Mouse (Mus musculus) adrenal gland, postnatal 0 days (tissue): ENCODE data around the gene H2-M10.1. TPM values are rescaled to one million over a fixed set of nuclear protein-coding genes. Genes with fewer than 3 reads are reported as not detected.

Source experiments
- polyA plus RNA-seq: library from polyadenylated mRNA; unstranded; fragments of >200 nt; fragmentation: Nextera tagmentation; extraction: Ambion mirVana; gene quantifications from 2 replicates; pipeline ENCODE4 v1.2.1, GENCODE M21; 2015

The H2-M10.1 gene
- polyA plus RNA-seq = not detected in 2 replicates

DNA sequence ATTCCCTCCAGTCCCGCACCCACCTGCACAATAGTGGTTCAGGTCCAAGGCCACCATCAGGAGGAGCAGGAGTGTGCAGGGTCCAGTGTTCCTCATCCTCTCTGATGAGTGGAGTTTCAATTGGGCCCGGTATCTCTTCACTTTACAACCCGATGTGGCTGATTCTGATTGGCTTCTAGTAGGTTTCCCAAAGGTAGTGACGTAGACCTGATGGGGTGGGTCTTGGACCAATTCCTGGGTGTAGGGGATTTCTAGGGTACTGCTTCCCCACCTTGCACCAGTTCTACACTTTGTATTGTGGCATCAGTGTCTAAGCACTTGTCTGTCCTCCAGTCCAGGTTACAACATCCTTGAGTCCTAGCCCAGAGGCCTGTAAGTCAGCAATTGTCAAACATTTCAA lies at the start of gene H2-M10.1:
H2-M10.1 (minus strand) TSS at position 101 of the 400 bp plus-strand sequence.

DNA sequence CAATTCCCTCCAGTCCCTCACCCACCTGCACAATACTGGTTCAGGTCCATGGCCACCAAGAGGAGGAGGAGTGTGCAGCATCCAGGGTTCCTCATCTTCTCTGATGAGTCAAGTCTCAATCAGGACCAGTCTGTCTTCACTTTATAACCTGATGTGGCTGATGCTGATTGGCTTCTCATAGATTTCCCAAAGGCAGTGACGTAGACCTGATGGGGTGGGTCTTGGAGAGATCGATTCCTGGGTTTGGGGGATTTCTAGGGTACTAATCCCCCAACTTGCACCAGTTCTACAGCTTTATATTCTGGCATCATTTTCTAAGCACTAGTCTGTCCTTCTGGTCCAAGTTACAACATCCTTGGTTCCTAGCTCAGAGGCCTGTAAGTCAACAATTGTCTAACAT lies 42.4 kb upstream of the H2-M10.1 start, which contains the start of gene H2-M10.3:
H2-M10.3 (minus strand) TSS at position 101 of the 400 bp plus-strand sequence.

DNA sequence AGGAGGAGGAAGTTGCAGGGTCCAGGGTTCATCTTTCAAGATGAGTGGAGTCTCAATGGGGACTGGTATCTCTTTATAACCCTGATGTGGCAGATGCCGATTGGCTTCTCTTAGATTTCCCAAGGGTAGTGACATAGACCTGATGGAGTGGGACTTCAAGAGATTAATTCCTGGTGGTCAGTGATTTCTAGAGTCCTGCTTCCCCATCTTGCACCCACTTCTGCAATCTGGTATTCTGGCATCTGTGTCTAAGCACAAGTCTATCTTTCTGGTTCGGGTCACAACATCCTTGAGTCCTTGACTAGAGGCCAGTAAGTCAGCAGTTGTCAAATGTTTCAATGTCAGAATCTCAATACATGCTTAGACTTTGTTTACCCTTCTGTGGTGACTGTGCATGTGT lies 39.6 kb downstream of the H2-M10.1 start, which contains the start of gene H2-M10.2:
H2-M10.2 (minus strand) TSS at position 101 of the 400 bp plus-strand sequence.

Other genes starting within 250 kb of the H2-M10.1 start
- not detected in 2 replicates for gene Gm19684, start 204.5 kb downstream of the H2-M10.1 start, polyA plus RNA-seq
- gene Gm7030, start 196.7 kb downstream of the H2-M10.1 start, polyA plus RNA-seq = not detected in 2 replicates
- 0.16 TPM in 1 of 2 replicates, not detected in the other for gene Gm8909, start 157.6 kb downstream of the H2-M10.1 start, polyA plus RNA-seq
- gene H2-T3, start 135.9 kb downstream of the H2-M10.1 start, polyA plus RNA-seq = 0.08 TPM in 1 of 2 replicates, not detected in the other
- gene Rpp21, start 68.1 kb downstream of the H2-M10.1 start, polyA plus RNA-seq = 117 and 125 TPM in 2 replicates
- 9.3 and 9.9 TPM in 2 replicates for gene Trim39, start 53.9 kb downstream of the H2-M10.1 start, polyA plus RNA-seq
- not detected in 2 replicates for gene H2-M10.2, start 39.7 kb downstream of the H2-M10.1 start, polyA plus RNA-seq
- not detected in 2 replicates for gene H2-M10.3, start 42.3 kb upstream of the H2-M10.1 start, polyA plus RNA-seq
- gene H2-M10.4, start 136.2 kb upstream of the H2-M10.1 start, polyA plus RNA-seq = not detected in 2 replicates
- gene H2-M11, start 220.9 kb upstream of the H2-M10.1 start, polyA plus RNA-seq = not detected in 2 replicates